Mouse (Mus musculus) forebrain, embryonic 14.5 days (tissue): ENCODE data around the gene Egflam. TPM values are rescaled to one million over a fixed set of nuclear protein-coding genes. Genes with fewer than 3 reads are reported as not detected.

Experiments
- ATAC-seq: fragments of 200-750 bp; cut with Nextera tagmentation; 2 replicates; pipeline ENCODE4 v1.8.0; 2017; ENCODE audit warnings: mild to moderate bottlenecking, moderate library complexity
- DNase-seq: peaks from one replicate; pipeline ENCODE4 v3.0.0-alpha.2; 2015; ENCODE audit warnings: low spot score
- H3K27ac ChIP-seq: fragments of 300-500 bp; sonication (generic); 2 replicates; pipeline ENCODE4 v1.5.1; 2014; ENCODE audit warnings: low read depth, mild to moderate bottlenecking, control low read depth, low read length, moderate library complexity
- H3K27me3 ChIP-seq: fragments of 300-500 bp; sonication (generic); replicated peaks from 2 replicates; pipeline ENCODE4 v1.6.1; 2014; ENCODE audit warnings: low read length, control low read depth, mixed read lengths; ENCODE audit not compliant: control insufficient read depth, insufficient read depth
- H3K36me3 ChIP-seq: fragments of 300-500 bp; sonication (generic); 2 replicates; pipeline ENCODE4 v1.6.1; 2014; ENCODE audit warnings: low read length, control low read depth; ENCODE audit not compliant: control insufficient read depth, insufficient read depth
- H3K4me1 ChIP-seq: fragments of 300-500 bp; sonication (generic); 2 replicates; pipeline ENCODE4 v1.6.1; 2014; ENCODE audit warnings: antibody characterized with exemption, low read length, control low read depth; ENCODE audit not compliant: control insufficient read depth, insufficient read depth
- H3K4me2 ChIP-seq: fragments of 300-500 bp; sonication (generic); 2 replicates; pipeline ENCODE4 v1.6.1; 2014; ENCODE audit warnings: mild to moderate bottlenecking, control low read depth, low read length
- H3K4me3 ChIP-seq: fragments of 300-500 bp; sonication (generic); 2 replicates; pipeline ENCODE4 v1.5.1; 2014; ENCODE audit warnings: low read depth, low read length, control low read depth
- H3K9ac ChIP-seq: fragments of 300-500 bp; sonication (generic); 2 replicates; pipeline ENCODE4 v1.6.1; 2014; ENCODE audit warnings: mild to moderate bottlenecking, low read length, control low read depth, moderate library complexity
- H3K9me3 ChIP-seq: fragments of 300-500 bp; sonication (generic); replicated peaks from 2 replicates; pipeline ENCODE4 v1.6.1; 2016; ENCODE audit warnings: low read length, control low read depth, mixed read lengths; ENCODE audit not compliant: control insufficient read depth
- WGBS: fragments of 180-500 bp; shearing (Covaris S2); extraction: QIAGEN DNeasy Blood & Tissue Kit; methylation state at CpG from one replicate; pipeline ENCODE4 v1.1.7; 2014; 5-methylcytosine and 5-hydroxymethylcytosine counted together
- polyA plus RNA-seq: library from polyadenylated mRNA; unstranded; fragments of >200 nt; fragmentation: Nextera tagmentation; extraction: Ambion mirVana; gene quantifications from 2 replicates; pipeline ENCODE4 v1.2.1, GENCODE M21; 2014

The Egflam gene
- polyA plus RNA-seq, 1 experiment from 2014 or later, result 3.7 TPM

GRCm38 (mm10) chr15:7201421-7202380 is 196.5 kb downstream of the Egflam start:
- Histone ChIP-seq H3K9ac (no peak overlapping the region), H3K4me1 (peaks cover 14% of the 10 kb centered on the region), H3K4me3 (no peak overlapping the region), H3K27ac (no peak overlapping the region), H3K9me3 (no peaks in the 10 kb centered on the region), H3K36me3 (no peaks in the 10 kb centered on the region), H3K4me2 (no peak overlapping the region), H3K27me3 (no peaks in the 10 kb centered on the region)
- DNase-seq (no peak), ATAC-seq (no peak)
- 63% methylated on average over 9 of the region's 9 CpGs for WGBS

- ATAC-seq (no peak), DNase-seq (no peak)
- peaks cover 23% of the 10 kb centered on the region for H3K4me1 ChIP-seq
- no peak overlapping the region for H3K4me2 ChIP-seq
- no peaks in the 10 kb centered on the region for H3K9me3 ChIP-seq
- H3K9ac ChIP-seq, result no peak overlapping the region
- 87% methylated on average over 6 of the region's 6 CpGs for WGBS
- no peaks in the 10 kb centered on the region for H3K36me3 ChIP-seq
- H3K4me3 ChIP-seq, result no peak overlapping the region
- H3K27ac ChIP-seq, result no peak overlapping the region
- H3K27me3 ChIP-seq, result no peaks in the 10 kb centered on the region
These were observed 197.9 kb downstream of the Egflam start for GRCm38 (mm10) chr15:7200286-7200685.

GRCm38 (mm10) chr15:7198816-7199215 is 199.4 kb downstream of the Egflam start:
- no peak overlapping the region for H3K27ac ChIP-seq
- no peak overlapping the region for H3K4me2 ChIP-seq
- no peak overlapping the region for H3K9ac ChIP-seq
- no peak overlapping the region for H3K4me3 ChIP-seq
- no peaks in the 10 kb centered on the region for H3K36me3 ChIP-seq
- H3K9me3 ChIP-seq, result no peaks in the 10 kb centered on the region
- ATAC-seq (peak; percentile 76), DNase-seq (peak; percentile 84)
- no peaks in the 10 kb centered on the region for H3K27me3 ChIP-seq
- H3K4me1 ChIP-seq, result peaks cover 32% of the 10 kb centered on the region
- 17% methylated on average over 2 of the region's 2 CpGs for WGBS

DNA sequence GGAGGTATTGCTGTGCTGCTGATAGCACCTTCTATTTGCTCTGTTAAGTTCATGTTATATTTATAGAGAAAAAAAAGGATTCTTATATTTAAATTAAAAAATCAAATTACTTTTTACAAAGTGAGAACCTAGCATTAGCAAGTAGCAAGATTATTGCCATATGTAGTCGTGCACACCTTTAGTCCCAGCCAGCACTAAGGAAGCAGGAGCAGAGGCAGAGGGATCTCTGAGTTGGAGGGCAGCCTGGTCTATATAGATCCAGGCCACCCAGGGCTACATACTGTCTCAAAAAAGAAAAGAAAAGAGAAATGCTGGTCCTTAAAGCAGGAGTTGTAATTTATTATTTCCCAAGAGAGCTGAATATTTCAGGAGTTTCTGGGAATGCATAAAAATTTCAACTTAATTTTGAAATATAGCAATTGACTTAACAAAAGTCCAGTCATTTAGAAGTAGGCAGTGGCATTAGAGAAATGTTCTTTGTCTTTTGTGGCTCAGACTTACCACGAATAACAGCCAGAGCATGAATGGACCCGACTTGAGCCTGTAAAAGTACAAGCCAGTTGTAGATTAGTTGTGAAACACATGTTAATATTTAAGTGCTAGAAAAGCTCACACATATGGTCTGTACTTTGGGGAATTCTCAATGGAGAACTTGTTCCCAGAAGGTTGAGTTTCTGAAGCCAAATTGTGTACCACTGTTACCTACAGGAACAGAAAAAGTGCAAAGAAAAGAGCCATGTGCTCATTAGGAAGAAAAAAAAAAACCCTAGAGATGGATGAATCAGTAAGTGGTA is 200.3 kb downstream of the Egflam start:
- Histone ChIP-seq H3K27me3 (no peaks in the 10 kb centered on the region), H3K4me1 (peaks cover 34% of the 10 kb centered on the region), H3K9me3 (no peaks in the 10 kb centered on the region), H3K4me2 (no peak overlapping the region), H3K4me3 (no peak overlapping the region), H3K27ac (no peak overlapping the region), H3K36me3 (no peaks in the 10 kb centered on the region), H3K9ac (no peak overlapping the region)
- DNase-seq (peak; percentile 46), ATAC-seq (no peak)
- WGBS, result 40% methylated on average over 3 of the region's 3 CpGs

GRCm38 (mm10) chr15:7194748-7195221 is 203.4 kb downstream of the Egflam start:
- Histone ChIP-seq H3K4me1 (peaks cover 32% of the 10 kb centered on the region), H3K27me3 (no peaks in the 10 kb centered on the region), H3K4me2 (no peak overlapping the region), H3K9ac (no peak overlapping the region), H3K27ac (no peak overlapping the region; the same call in 1 of the 2 replicates), H3K4me3 (no peak overlapping the region), H3K9me3 (no peaks in the 10 kb centered on the region), H3K36me3 (peaks cover 7% of the 10 kb centered on the region; the same call in 1 of the 2 replicates)
- ATAC-seq, result peak; percentile 87
- 9% methylated on average over 6 of the region's 6 CpGs for WGBS
- peak; percentile 93 for DNase-seq

DNA sequence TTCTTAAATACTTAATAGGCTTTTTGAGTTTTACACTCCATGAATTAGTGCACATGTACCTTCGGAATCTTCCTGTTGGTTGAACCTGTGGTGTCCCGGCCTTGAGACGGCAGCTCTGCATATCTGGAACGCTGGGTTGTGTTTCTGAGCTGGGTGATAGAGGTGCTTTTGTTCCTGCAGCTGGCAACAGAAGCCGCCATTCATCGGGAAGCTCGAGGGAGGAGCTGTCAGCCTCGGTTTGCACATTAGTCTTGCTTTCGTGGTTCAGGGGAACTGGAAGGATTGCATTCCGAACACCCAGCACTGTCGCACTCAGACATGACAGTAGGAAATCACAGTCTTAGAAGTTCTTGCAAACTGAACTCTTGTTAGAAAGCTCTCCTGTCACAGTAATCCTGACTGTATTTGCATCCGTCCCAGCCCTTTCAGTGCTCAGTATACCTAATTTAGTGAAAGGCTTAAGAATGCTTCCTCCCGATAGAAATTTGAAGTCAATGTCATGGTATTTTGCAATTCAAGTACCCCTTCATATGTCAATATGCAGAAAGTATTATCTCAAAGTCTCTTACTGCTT is 204.0 kb downstream of the Egflam start:
- DNase-seq, result peak; percentile 80
- 5% methylated on average over 13 of the region's 13 CpGs for WGBS
- peak overlapping the region; percentile 12 for H3K4me2 ChIP-seq

GRCm38 (mm10) chr15:7192582-7192981 is 205.6 kb downstream of the Egflam start:
- ATAC-seq (no peak), DNase-seq (no peak)
- no peak overlapping the region for H3K27ac ChIP-seq
- no peak overlapping the region for H3K4me3 ChIP-seq
- no peak overlapping the region for H3K9ac ChIP-seq
- H3K27me3 ChIP-seq, result no peaks in the 10 kb centered on the region
- peaks cover 23% of the 10 kb centered on the region for H3K4me1 ChIP-seq
- H3K4me2 ChIP-seq, result no peak overlapping the region
- WGBS, result 100% methylated on average over 2 of the region's 2 CpGs
- H3K9me3 ChIP-seq, result no peaks in the 10 kb centered on the region
- peaks cover 7% of the 10 kb centered on the region; the same call in 1 of the 2 replicates for H3K36me3 ChIP-seq

More for the DNA sequence above, 204.0 kb downstream of the Egflam start:
- Histone ChIP-seq H3K27me3 (no peaks in the 10 kb centered on the region), H3K4me3 (no peak overlapping the region), H3K36me3 (peaks cover 7% of the 10 kb centered on the region; the same call in 1 of the 2 replicates), H3K9me3 (no peaks in the 10 kb centered on the region), H3K9ac (no peak overlapping the region), H3K4me1 (peaks cover 29% of the 10 kb centered on the region), H3K27ac (peak overlapping the region; percentile 21)
- ATAC-seq, result peak; percentile 47

GRCm38 (mm10) chr15:7191074-7191473 is 207.1 kb downstream of the Egflam start:
- WGBS, result 99% methylated on average over 4 of the region's 4 CpGs
- Histone ChIP-seq H3K36me3 (peaks cover 7% of the 10 kb centered on the region; the same call in 1 of the 2 replicates), H3K9ac (no peak overlapping the region), H3K27ac (no peak overlapping the region), H3K4me3 (no peak overlapping the region), H3K27me3 (no peaks in the 10 kb centered on the region), H3K4me2 (no peak overlapping the region), H3K9me3 (no peaks in the 10 kb centered on the region), H3K4me1 (peaks cover 20% of the 10 kb centered on the region)
- no peak for DNase-seq
- ATAC-seq, result no peak
